Mouse (Mus musculus): ENCODE measurements around the gene Cdc42ep5. TPM values are rescaled to one million over a fixed set of nuclear protein-coding genes. Genes with fewer than 3 reads are reported as not detected.

Cdc42ep5 gene
- 466 and 548 TPM in 2 replicates for polyA plus RNA-seq (2012; rRNA removed)

DNA sequence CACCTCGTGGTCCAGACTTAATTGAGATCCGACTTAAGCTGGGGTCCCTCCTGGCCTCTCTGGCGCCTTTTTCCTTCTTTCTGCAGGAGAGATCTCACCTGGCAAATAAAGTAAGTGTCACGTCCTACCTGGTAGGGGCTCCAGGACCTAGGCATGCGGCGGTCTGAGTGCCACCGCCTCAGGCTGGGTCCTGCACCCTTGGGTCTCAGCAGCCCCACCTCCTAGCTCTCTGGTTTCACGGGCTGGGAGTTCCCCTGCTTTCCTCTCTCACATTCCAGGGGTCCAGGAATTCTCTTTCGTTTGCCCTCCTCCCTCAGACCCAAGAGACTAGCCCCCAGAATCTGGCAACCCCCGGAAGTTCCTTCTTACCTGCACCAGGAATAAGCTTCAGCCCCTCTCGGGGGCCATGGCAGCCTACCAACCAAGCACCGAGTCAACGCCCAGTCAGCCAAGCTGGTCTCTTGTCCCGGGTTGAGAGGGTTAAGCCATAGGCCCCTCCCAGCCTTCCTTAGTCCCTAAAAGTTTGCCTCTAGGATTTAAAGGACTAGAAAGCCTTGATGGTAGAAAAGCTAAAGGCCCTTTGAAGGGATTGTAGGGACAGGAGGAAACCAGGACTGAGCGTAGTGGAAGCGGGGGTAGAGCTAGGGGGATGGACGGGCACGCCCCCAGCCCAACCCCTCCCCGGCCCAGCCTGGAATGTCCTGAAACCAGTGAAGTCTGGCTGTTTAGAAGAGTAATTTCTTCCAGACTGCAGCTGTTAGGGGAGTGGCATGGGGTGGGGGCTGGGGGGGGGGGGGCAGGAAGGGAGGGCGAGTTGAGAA lies at the start of gene Cdc42ep5:
Cdc42ep5 (minus strand) TSS at position 771 of the 821 bp plus-strand sequence.

DNA sequence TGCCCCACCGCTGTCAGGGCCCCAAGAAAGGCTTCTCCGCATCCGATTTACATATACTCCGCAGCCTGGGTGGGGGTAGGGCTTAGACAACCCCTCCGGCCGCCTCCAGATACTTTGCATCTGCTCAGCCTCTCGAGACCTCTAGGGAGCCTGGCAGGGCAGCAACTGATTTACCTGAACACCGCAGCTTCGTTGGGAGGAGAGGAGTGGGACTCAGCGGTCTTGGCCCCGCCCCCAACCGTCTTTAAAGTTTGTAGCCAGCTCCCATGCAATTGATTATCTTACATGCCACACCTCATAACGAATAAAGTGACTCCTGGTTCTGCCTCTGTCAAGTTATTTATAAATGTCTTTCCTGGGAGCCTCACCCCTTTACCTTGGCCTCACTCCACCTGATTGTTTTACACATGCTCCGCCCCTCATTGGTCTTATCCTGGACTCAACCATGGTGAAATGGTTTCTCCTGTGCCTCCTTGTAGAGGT lies 14.6 kb downstream of the Cdc42ep5 start, which contains the start of gene Leng9:
Leng9 (minus strand) TSS at position 316 of the 483 bp plus-strand sequence.

DNA sequence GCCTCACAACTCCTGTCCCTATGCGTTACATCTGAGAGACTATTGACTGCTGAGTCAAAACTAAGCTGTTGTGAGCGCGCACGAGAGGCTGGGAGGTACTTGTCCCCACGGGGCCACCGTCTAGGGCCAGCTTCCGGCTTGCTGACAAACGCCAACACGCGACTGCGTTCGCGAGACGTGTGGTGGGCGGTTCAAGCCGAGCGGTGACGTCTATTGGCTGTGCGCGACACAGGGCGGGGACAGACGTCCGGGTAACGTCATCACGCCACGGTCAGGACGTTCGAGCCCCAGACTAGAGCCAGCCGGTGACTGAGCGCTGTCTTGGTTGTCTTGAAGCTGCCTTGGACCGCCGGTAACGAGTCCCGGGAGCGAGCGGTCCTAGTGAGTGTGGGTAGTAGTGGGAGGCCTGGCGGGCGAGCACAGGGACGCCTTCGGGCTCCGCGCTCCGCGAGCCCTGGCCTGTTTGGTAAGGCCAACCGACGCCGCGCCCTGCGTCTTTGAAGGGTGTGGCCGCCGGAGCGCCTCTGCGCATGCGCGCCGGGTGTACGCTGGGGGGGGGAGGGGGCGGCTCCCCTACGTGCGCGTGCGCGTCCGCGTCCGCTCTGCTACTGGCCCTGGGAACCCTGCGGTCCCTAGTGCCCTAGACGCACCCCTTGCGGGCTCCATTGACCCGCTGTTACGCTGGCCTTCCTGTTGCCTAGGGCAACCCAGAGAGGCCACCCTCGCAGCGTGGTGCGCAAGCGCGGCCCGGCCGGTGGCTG lies 27.7 kb downstream of the Cdc42ep5 start, which contains the start of gene Leng8:
Leng8 (plus strand) TSS at position 269 of the 761 bp plus-strand sequence.

DNA sequence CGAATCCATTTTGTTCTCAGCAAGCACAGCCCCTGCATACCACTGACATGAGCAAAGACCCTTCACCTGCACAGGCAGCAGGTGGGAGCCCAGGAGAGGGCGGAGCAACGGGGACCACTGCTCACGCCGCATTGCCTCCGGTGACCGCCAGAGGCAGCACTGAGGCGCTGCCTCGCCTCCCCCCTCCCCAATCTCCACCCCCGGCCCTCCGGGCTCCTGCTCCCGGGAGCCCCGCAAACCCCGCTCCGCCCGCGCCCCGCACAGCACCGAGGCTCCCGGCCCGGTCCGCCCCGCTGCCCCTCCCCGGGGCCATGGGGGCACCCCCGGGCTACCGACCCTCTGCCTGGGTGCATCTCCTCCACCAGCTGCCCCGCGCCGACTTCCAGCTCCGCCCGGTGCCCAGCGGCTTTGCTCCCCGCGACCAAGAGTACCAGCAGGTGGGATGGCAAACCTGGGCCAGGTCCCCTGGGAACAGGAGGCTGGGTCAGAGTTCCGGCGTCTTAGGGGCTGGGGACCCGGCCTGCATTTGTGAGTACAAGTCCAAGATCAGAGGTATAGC lies 45.2 kb downstream of the Cdc42ep5 start, which contains the start of gene Ttyh1:
Ttyh1 (plus strand) TSS at position 65 of the 559 bp plus-strand sequence.

Other genes with a start within 250 kb of the Cdc42ep5 start
- 0.24 and 1.3 TPM in 2 replicates for gene Lilra6, start 249.4 kb downstream of the Cdc42ep5 start, polyA plus RNA-seq (2012; rRNA removed)
- 3.0 and 3.7 TPM in 2 replicates for gene Lair1, start 101.7 kb downstream of the Cdc42ep5 start, polyA plus RNA-seq (2012; rRNA removed)
- gene Ttyh1, start 45.5 kb downstream of the Cdc42ep5 start, polyA plus RNA-seq (2012; rRNA removed), result 45.4 and 47.1 TPM in 2 replicates
- 424 and 444 TPM in 2 replicates for gene Leng8, start 27.8 kb downstream of the Cdc42ep5 start, polyA plus RNA-seq (2012; rRNA removed)
- gene Leng9, start 14.5 kb downstream of the Cdc42ep5 start, polyA plus RNA-seq (2012; rRNA removed), result 63.8 and 67.8 TPM in 2 replicates
- gene Lilra5, start 72.9 kb upstream of the Cdc42ep5 start, polyA plus RNA-seq (2012; rRNA removed), result 0.26 and 0.30 TPM in 2 replicates
- gene Ncr1, start 172.9 kb upstream of the Cdc42ep5 start, polyA plus RNA-seq (2012; rRNA removed), result 0.09 and 0.12 TPM in 2 replicates
- 0.10 and 0.14 TPM in 2 replicates for gene Gp6, start 232.9 kb upstream of the Cdc42ep5 start, polyA plus RNA-seq (2012; rRNA removed)

Data from colon, adult 2 months (tissue).